Mouse (Mus musculus) limb, embryonic 14.5 days (tissue): ENCODE measurements around the gene Sox5. TPM values are rescaled to one million over a fixed set of nuclear protein-coding genes. Genes with fewer than 3 reads are reported as not detected.

Source experiments
- ATAC-seq: fragments of 200-750 bp; cut with Nextera tagmentation; 2 replicates; pipeline ENCODE4 v1.8.0; 2017; ENCODE audit warnings: low read depth, moderate number of reproducible peaks, moderate TSS enrichment; ENCODE audit not compliant: low FRiP score
- DNase-seq: peaks from one replicate; pipeline ENCODE4 v3.0.0-alpha.2; 2015; ENCODE audit warnings: low spot score
- H3K27ac ChIP-seq: fragments of 300-500 bp; sonication (generic); replicated peaks from 2 replicates; pipeline ENCODE4 v1.5.1; 2014; ENCODE audit warnings: low read depth, mild to moderate bottlenecking, low read length, moderate library complexity, mixed read lengths
- H3K27me3 ChIP-seq: fragments of 300-500 bp; sonication (generic); 2 replicates; pipeline ENCODE4 v1.6.1; 2014; ENCODE audit warnings: low read length, mixed read lengths; ENCODE audit not compliant: control insufficient read depth, insufficient read depth
- H3K36me3 ChIP-seq: fragments of 300-500 bp; sonication (generic); 2 replicates; pipeline ENCODE4 v1.6.1; 2014; ENCODE audit warnings: mild to moderate bottlenecking, low read length, moderate library complexity, mixed read lengths; ENCODE audit not compliant: control insufficient read depth, insufficient read depth
- H3K4me1 ChIP-seq: fragments of 300-500 bp; sonication (generic); 2 replicates; pipeline ENCODE4 v1.6.1; 2014; ENCODE audit warnings: antibody characterized with exemption, low read length, mixed read lengths; ENCODE audit not compliant: control insufficient read depth, insufficient read depth
- H3K4me2 ChIP-seq: fragments of 300-500 bp; sonication (generic); replicated peaks from 2 replicates; pipeline ENCODE4 v1.6.1; 2014; ENCODE audit warnings: low read depth, mild to moderate bottlenecking, low read length, moderate library complexity; ENCODE audit not compliant: severe bottlenecking
- H3K4me3 ChIP-seq: fragments of 300-500 bp; sonication (generic); replicated peaks from 2 replicates; pipeline ENCODE4 v1.5.1; 2014; ENCODE audit warnings: low read length
- H3K9ac ChIP-seq: fragments of 300-500 bp; sonication (generic); 2 replicates; pipeline ENCODE4 v1.6.1; 2014; ENCODE audit warnings: mild to moderate bottlenecking, low read depth, low read length, moderate library complexity; ENCODE audit not compliant: severe bottlenecking
- H3K9me3 ChIP-seq: fragments of 300-500 bp; sonication (generic); 2 replicates; pipeline ENCODE4 v1.6.1; 2016; ENCODE audit warnings: low read length; ENCODE audit not compliant: control insufficient read depth
- POLR2A ChIP-seq: fragments of 200-500 bp; IDR thresholded peaks from 2 replicates; pipeline ENCODE4 v1.8.0; 2012; ENCODE audit warnings: inconsistent platforms, mild to moderate bottlenecking, moderate library complexity, borderline replicate concordance; ENCODE audit not compliant: insufficient read depth, insufficient read length; ENCODE audit errors: extremely low read depth
- WGBS: fragments of 180-500 bp; shearing (Covaris S2); extraction: QIAGEN DNeasy Blood & Tissue Kit; methylation state at CpG from one replicate; pipeline ENCODE4 v1.1.7; 2014; 5-methylcytosine and 5-hydroxymethylcytosine counted together
- polyA plus RNA-seq, 2 experiments: library from polyadenylated mRNA; depleted of rRNA in 1 of 2; stranded (reverse) in 1 of 2; unstranded in 1 of 2; fragments of >200 nt; fragmentation: Nextera tagmentation in 1 of 2; extraction: Ambion mirVana in 1 of 2; gene quantifications; 2 replicates each; pipeline versions ENCODE4 v1.2.1 to v1.2.3; 2012 to 2014

Gene Sox5
- polyA plus RNA-seq (2012; rRNA removed) (20.6 and 26.0 TPM in 2 replicates), polyA plus RNA-seq (2014; fragmentation: Nextera tagmentation; extraction: Ambion mirVana) (32.8 and 38.0 TPM in 2 replicates)

GRCm38 (mm10) chr6:144781431-144782030, at the start of gene Sox5:
Gene Sox5, minus strand, starts transcription at chr6:144781977.
- Histone ChIP-seq H3K9ac (peak within 1 kb of the TSS; percentile 69), H3K9me3 (no peaks in the 10 kb centered on the region), H3K4me1 (peaks cover 13% of the 10 kb centered on the region; the same call in 1 of the 2 replicates), H3K27me3 (peaks cover 8% of the 10 kb centered on the region; the same call in 1 of the 2 replicates), H3K4me2 (peak within 1 kb of the TSS; percentile 96), H3K4me3 (peak within 1 kb of the TSS; percentile 74), H3K27ac (no peak within 1 kb of the TSS), H3K36me3 (no peaks in the 10 kb centered on the region)
- TF ChIP-seq POLR2A: no peak
- ATAC-seq: peak; percentile 58
- 1% methylated on average over 37 of the region's 47 CpGs for WGBS
- DNase-seq: peak; percentile 32

- no peak for TF ChIP-seq POLR2A
- H3K27ac ChIP-seq: no peak overlapping the region
- no peaks in the 10 kb centered on the region for H3K9me3 ChIP-seq
- no peak for ATAC-seq
- no peaks in the 10 kb centered on the region for H3K27me3 ChIP-seq
- H3K9ac ChIP-seq: no peak overlapping the region
- H3K36me3 ChIP-seq: no peaks in the 10 kb centered on the region
- no peak overlapping the region for H3K4me3 ChIP-seq
- 94% methylated on average over 6 of the region's 6 CpGs for WGBS
- no peak for DNase-seq
- H3K4me1 ChIP-seq: 0 out of 2 replicates have a peak, but pooled peaks cover 3% of the 10 kb centered on the region
- H3K4me2 ChIP-seq: no peak overlapping the region
Measured at GRCm38 (mm10) chr6:144825018-144825602, 43.3 kb upstream of the Sox5 start.

- 0 out of 2 replicates have a peak, but pooled peaks cover 3% of the 10 kb centered on the region for H3K4me1 ChIP-seq
- no peak for ATAC-seq
- WGBS: 79% methylated on average over 12 of the region's 12 CpGs
- H3K4me2 ChIP-seq: no peak overlapping the region
- no peaks in the 10 kb centered on the region for H3K9me3 ChIP-seq
- no peak for TF ChIP-seq POLR2A
- no peak for DNase-seq
- H3K36me3 ChIP-seq: no peaks in the 10 kb centered on the region
- H3K9ac ChIP-seq: no peak overlapping the region
- no peak overlapping the region for H3K4me3 ChIP-seq
- H3K27ac ChIP-seq: no peak overlapping the region
- H3K27me3 ChIP-seq: no peaks in the 10 kb centered on the region
Measured at GRCm38 (mm10) chr6:144824153-144824552, 42.4 kb upstream of the Sox5 start.

GRCm38 (mm10) chr6:144822594-144822993, 40.8 kb upstream of the Sox5 start:
- 0 out of 2 replicates have a peak overlapping the region, but pooled peaks have one; percentile 8 for H3K4me2 ChIP-seq

GRCm38 (mm10) chr6:144821019-144821418, 39.2 kb upstream of the Sox5 start:
- Histone ChIP-seq H3K36me3 (no peaks in the 10 kb centered on the region), H3K4me3 (no peak overlapping the region), H3K9ac (no peak overlapping the region), H3K27me3 (no peaks in the 10 kb centered on the region), H3K4me2 (no peak overlapping the region), H3K9me3 (no peaks in the 10 kb centered on the region), H3K27ac (no peak overlapping the region), H3K4me1 (0 out of 2 replicates have a peak, but pooled peaks cover 3% of the 10 kb centered on the region)
- 71% methylated on average over 6 of the region's 6 CpGs for WGBS
- ATAC-seq (no peak), DNase-seq (no peak)
- no peak for TF ChIP-seq POLR2A

More at GRCm38 (mm10) chr6:144822594-144822993, 40.8 kb upstream of the Sox5 start:
- no peak for TF ChIP-seq POLR2A
- H3K36me3 ChIP-seq: no peaks in the 10 kb centered on the region
- 0 out of 2 replicates have a peak, but pooled peaks cover 3% of the 10 kb centered on the region for H3K4me1 ChIP-seq
- no peak overlapping the region for H3K4me3 ChIP-seq
- 29% methylated on average over 14 of the region's 14 CpGs for WGBS
- H3K9me3 ChIP-seq: no peaks in the 10 kb centered on the region
- ATAC-seq (no peak), DNase-seq (peak; percentile 5)
- no peak overlapping the region for H3K9ac ChIP-seq
- no peak overlapping the region for H3K27ac ChIP-seq
- no peaks in the 10 kb centered on the region for H3K27me3 ChIP-seq
